16 mouse cellular contexts compared by ENCODE assay signal in the genomic region with DNA sequence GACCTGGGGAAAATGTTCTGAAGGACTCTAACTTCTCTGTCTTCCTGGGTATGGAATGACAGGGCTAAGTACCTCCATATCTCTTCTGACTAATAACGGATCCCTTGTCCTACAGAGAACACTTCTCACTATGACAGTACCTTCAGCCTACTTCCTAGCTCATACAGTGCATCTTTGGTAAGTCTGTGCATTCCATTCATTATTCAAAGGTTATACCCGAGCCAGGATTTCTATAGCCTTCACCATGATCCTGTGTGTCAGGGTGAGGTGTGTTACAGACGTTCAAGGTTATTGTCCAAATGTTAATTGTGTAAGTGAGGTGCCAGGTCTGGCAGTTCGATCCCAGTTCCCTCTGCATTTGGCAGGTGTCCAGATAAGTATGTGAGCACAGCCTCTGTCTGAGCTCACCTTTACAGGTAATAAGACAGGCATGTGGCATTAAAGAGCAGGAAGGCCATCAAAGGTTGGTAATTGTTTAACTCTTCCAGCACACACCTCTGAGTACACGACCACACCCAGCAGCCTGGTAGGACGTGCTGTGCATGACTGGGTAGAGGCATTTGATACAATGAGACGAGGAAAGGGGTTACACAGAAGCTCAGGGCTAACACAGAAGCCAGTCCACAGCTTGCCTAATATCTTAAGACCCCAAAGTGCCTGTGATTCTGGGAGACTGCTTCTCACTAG.
"Had no signal": no experiment of that assay in that cellular context is flagged by ENCODE, and none has a peak within 500 bp of the region (broad histone marks: within the 10 kb centered on the region; RNA-seq: fewer than 3 reads in every experiment).

No protein-coding gene starts in this region.

- H3K9me3 ChIP-seq: liver, embryonic 13.5 days; midbrain, embryonic 12.5 days; midbrain, embryonic 15.5 days; neural tube, embryonic 12.5 days; neural tube, embryonic 15.5 days had no signal

- H3K27me3 ChIP-seq: liver, embryonic 13.5 days; midbrain, embryonic 12.5 days; midbrain, embryonic 15.5 days; neural tube, embryonic 12.5 days; neural tube, embryonic 15.5 days had no signal

- H3K4me2 ChIP-seq: liver, embryonic 13.5 days; midbrain, embryonic 12.5 days; midbrain, embryonic 15.5 days; neural tube, embryonic 12.5 days; neural tube, embryonic 15.5 days had no signal

- H3K27ac ChIP-seq: kidney, postnatal 0 days; liver, embryonic 13.5 days; macrophage; midbrain, embryonic 12.5 days; midbrain, embryonic 15.5 days; neural tube, embryonic 12.5 days; neural tube, embryonic 15.5 days had no signal

- H3K4me3 ChIP-seq: liver, embryonic 13.5 days; midbrain, embryonic 12.5 days; midbrain, embryonic 15.5 days; neural tube, embryonic 12.5 days; neural tube, embryonic 15.5 days had no signal

- ATAC-seq: midbrain, embryonic 15.5 days had no signal

- H3K4me1 ChIP-seq: liver, embryonic 13.5 days; midbrain, embryonic 12.5 days; midbrain, embryonic 15.5 days; neural tube, embryonic 12.5 days; neural tube, embryonic 15.5 days had no signal

- DNase-seq: kidney, adult 18-20 months; kidney, adult 9 months; kidney, postnatal 36 days; liver, embryonic 13.5 days; lung, adult 2 months; lung, postnatal 14 days; right cerebral cortex, adult 18-20 months; right cerebral cortex, postnatal 14 days; right cerebral cortex, postnatal 4 days; thymus, postnatal 36 days had no signal

- H3K9ac ChIP-seq: liver, embryonic 13.5 days; midbrain, embryonic 12.5 days; midbrain, embryonic 15.5 days; neural tube, embryonic 12.5 days; neural tube, embryonic 15.5 days had no signal

- H3K36me3 ChIP-seq: liver, embryonic 13.5 days; midbrain, embryonic 12.5 days; midbrain, embryonic 15.5 days; neural tube, embryonic 12.5 days; neural tube, embryonic 15.5 days had no signal
